ENCODE assay signal across 27 mouse cellular contexts in the genomic region with DNA sequence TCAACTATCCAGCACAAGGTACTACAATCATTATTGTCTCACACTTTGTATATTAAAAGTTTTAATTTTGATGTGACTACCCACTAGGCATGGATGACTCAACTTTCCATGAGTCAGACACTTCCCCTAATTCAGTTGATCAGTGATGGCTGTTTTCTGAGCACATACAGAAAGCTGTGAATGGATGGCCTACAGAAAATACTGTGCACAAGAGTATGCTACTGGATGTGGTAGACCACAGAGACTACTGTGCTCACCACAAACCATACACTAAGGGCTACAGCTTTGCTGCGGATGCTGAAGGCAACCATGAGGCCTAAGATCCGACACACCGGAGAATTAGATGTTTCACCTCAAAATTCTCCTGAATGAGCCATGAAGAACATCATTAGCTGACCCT.
"Had no signal": no experiment of that assay in that cellular context is flagged by ENCODE, and none has a peak within 500 bp of the region (broad histone marks: within the 10 kb centered on the region; RNA-seq: fewer than 3 reads in every experiment).

No protein-coding gene starts in this region.

- H3K27me3 ChIP-seq: heart, embryonic 13.5 days; heart, embryonic 15.5 days; hindbrain, embryonic 13.5 days; hindbrain, embryonic 15.5 days; kidney, embryonic 15.5 days; limb, embryonic 13.5 days; limb, embryonic 15.5 days; liver, embryonic 12.5 days had no signal

- H3K4me3 ChIP-seq: heart, adult 2 months; heart, embryonic 13.5 days; heart, embryonic 15.5 days; hindbrain, embryonic 13.5 days; hindbrain, embryonic 15.5 days; kidney, embryonic 15.5 days; limb, embryonic 13.5 days; limb, embryonic 15.5 days; liver, embryonic 12.5 days had no signal

- H3K9ac ChIP-seq: heart, embryonic 13.5 days; heart, embryonic 15.5 days; hindbrain, embryonic 13.5 days; hindbrain, embryonic 15.5 days; kidney, embryonic 15.5 days; limb, embryonic 13.5 days; limb, embryonic 15.5 days; liver, embryonic 12.5 days; liver, embryonic 14.5 days had no signal

- DNase-seq: gastrocnemius, postnatal 14 days; gastrocnemius, postnatal 36 days; heart, adult 11 months; heart, adult 2 months; heart, postnatal 14 days; heart, postnatal 36 days; kidney, adult 11 months; kidney, adult 2 months; kidney, adult 9 months; kidney, postnatal 14 days; kidney, postnatal 36 days; layer of hippocampus, adult 9-11 months; layer of hippocampus, postnatal 36 days; left cerebral cortex, postnatal 4 days had no signal

- H3K36me3 ChIP-seq: heart, embryonic 13.5 days; heart, embryonic 15.5 days; hindbrain, embryonic 13.5 days; hindbrain, embryonic 15.5 days; kidney, embryonic 15.5 days; limb, embryonic 13.5 days; limb, embryonic 15.5 days; liver, embryonic 12.5 days had no signal

- ATAC-seq: hindbrain, postnatal 0 days; intestine, embryonic 16.5 days; liver, embryonic 12.5 days had no signal

- H3K4me2 ChIP-seq: heart, embryonic 11.5 days; heart, embryonic 13.5 days; heart, embryonic 15.5 days; hindbrain, embryonic 13.5 days; hindbrain, embryonic 15.5 days; kidney, embryonic 15.5 days; limb, embryonic 13.5 days; limb, embryonic 15.5 days; liver, embryonic 12.5 days had no signal

- H3K9me3 ChIP-seq: heart, embryonic 13.5 days; heart, embryonic 15.5 days; hindbrain, embryonic 13.5 days; hindbrain, embryonic 15.5 days; kidney, embryonic 15.5 days; limb, embryonic 13.5 days; limb, embryonic 15.5 days; liver, embryonic 12.5 days had no signal

- H3K27ac ChIP-seq: heart, adult 2 months; heart, embryonic 13.5 days; heart, embryonic 15.5 days; hindbrain, embryonic 13.5 days; hindbrain, embryonic 15.5 days; hindbrain, postnatal 0 days; kidney, embryonic 15.5 days; kidney, postnatal 0 days; limb, embryonic 13.5 days; limb, embryonic 15.5 days; liver, embryonic 12.5 days; liver, embryonic 14.5 days had no signal

- H3K4me1 ChIP-seq: heart, embryonic 13.5 days; heart, embryonic 15.5 days; hindbrain, embryonic 13.5 days; hindbrain, embryonic 15.5 days; kidney, embryonic 15.5 days; limb, embryonic 13.5 days; limb, embryonic 15.5 days; liver, embryonic 12.5 days had no signal
